Mouse (Mus musculus) cerebellum, postnatal 4 days (tissue): Measurements from ENCODE around the gene Vti1a.

ENCODE experiments used
- DNase-seq, 2 experiments: peaks; one replicate each; pipeline ENCODE4 v3.0.0; 2022; ENCODE audit warnings: low spot score in 2 of 2, mixed read lengths in 1 of 2

Gene Vti1a

GRCm38 (mm10) chr19:55559331-55559730 is 243.2 kb downstream of the Vti1a start:
- DNase-seq = no peak

GRCm38 (mm10) chr19:55560088-55560682 is 244.1 kb downstream of the Vti1a start:
- DNase-seq = no peak

- DNase-seq = no peak
Measured at GRCm38 (mm10) chr19:55561469-55561868, 245.4 kb downstream of the Vti1a start.

DNA sequence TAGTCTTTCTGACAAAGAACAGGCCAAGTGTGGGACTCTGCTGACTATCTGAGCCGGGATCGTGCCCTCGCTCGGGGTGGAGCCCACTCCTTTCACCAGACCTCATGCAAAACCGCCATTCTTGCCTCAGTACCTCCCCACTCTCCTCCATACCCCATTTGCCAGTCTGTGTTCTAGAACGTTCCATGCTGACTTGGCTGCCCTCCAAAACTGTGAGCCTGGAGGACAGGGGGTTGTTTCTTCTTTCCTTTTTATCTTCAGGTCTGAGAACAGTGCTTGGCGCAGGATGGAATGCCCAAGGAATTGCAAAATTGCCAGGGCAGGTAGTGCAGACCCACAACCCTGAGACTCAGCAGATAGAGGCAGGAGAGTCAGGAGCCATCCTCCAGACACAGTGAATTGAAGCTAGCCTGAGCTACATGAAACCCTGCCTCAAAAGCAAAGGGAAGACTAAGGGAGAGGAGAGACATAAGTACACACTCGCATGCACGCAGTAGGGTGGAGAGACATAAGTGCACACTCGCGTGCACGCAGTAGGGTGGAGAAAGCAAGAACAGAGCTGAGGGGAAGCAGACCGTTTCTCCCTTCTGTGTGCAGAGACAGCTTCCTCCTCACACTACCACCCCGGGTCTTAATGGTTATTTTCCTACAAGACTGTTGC is 246.5 kb downstream of the Vti1a start:
- no peak for DNase-seq

DNA sequence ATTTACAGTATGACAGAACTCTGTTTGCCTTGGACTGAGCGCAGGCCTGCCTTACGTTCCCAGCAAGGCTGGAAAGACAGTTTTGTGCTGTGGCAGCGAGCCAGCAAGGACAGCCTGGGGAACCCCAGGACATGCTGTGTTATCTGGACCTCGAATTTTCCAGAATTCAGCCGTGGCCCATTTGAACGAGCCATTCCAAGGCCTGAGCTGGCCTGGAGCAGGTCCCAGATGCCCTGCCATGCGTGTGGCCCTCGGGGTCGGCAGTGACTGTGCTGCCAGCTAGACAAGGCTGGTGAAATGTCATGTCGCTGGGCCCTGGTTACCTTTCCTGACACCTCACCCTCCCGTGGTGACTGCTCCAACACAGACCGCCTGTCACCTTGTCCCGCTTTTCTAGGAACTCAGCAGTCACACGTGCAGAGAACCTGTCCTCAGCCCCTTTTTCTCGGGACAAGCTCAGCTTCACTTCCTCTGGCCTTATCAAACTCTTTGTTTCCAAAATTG is 247.1 kb downstream of the Vti1a start:
- peak in 1 of 2 experiments; percentile 58 for DNase-seq

DNA sequence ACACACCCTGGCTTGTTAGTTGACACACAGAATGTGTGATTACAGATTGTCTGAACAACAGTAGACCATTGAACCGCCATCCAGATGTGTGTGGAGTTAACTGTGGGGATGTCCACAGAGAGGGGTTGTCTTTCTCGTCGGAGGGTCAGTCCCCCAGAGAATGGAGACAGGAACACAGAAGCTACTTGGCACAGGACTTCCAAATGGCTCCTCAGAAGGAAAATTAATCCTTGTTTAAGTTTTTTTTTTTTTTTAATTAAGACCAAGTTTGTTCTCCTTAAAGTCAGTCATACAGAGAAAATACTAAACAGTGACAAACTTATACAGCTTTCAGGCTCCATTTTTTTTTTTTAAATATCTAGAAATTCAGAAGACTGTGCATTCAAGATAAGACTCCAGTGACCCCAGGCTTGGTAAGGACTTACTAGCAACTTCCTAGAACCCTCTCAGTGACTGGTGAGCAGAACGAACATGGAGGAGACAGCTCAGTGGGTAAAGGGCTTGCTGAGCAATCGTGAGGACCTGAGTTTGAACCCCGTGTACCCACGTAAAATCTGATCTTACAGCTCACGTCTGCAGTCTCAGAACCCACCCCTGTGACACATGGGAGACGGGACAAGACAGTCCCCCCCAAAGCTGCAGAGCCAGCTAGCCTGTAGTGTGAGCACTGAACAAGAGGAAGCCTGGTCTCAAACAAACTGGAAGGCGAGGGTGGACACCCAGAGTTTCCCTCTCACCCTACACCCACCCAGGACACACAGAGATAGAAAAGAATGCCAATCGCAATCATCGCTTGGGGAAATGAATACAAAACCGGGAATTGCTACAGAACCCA is 248.2 kb downstream of the Vti1a start:
- DNase-seq = no peak

DNA sequence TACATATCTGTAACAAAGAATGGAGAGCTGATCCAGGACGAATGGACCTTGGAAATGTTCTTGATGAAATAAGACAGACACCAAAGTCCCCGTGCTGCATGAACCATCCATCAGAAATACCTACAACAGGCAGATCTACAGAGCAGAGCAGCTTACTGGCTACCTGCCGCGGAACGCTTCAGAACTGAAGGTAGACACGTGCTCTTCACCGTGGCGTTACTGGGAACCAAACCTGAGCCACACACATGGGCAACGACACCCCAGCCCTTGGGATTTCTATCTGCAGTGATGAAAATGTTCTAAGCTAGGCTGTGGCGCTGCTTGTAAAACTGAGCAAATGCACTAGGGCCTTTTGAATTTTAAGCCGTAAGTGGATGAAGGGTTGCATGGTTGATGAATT is 249.0 kb downstream of the Vti1a start:
- no peak for DNase-seq

- DNase-seq = no peak
Measured at GRCm38 (mm10) chr19:55565523-55566369, 249.7 kb downstream of the Vti1a start.

DNA sequence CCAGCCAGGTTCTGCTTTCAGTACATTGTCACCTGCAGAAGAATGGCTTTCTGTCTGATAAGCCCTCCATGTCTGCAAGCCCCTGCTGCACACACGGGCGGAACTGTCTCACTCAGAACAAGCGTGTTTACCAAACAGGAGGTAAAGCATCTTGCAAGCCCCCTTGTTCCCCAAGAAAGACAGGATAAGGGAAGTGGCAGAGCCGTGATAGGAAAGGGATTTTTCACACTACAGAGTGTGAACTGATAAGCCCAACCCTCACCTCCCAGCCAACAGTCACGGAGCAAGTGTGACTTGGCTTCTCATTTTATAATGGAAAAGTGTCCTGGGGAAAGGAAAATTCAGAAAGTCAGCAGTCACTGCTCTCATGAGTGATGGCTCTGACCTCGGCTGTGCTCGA is 253.0 kb downstream of the Vti1a start:
- DNase-seq = no peak

DNA sequence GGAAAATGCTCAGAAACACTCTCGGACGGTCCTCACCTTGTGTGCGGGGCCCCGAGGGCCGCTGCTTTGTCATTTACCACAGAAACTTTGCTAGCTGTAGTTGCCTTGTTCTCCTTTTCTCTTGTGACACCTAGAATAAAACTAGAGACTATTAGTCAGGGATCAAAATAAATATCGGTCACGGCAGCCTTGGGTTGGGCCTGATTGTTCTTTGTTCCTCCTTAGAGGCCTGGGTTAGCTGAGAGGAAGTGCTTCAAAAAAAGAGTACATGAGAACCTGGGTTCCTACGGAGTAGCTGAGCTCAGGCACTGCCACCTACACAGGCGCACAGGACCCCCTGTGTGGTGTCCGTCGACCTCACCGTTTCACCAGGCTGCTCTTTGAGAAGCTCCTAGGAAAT is 253.8 kb downstream of the Vti1a start:
- peak in 1 of 2 experiments; percentile 11 for DNase-seq

GRCm38 (mm10) chr19:55570520-55571296 is 254.6 kb downstream of the Vti1a start:
- peak in 1 of 2 experiments; percentile 8 for DNase-seq

GRCm38 (mm10) chr19:55571486-55571885 is 255.4 kb downstream of the Vti1a start:
- DNase-seq = peak in 1 of 2 experiments; percentile 7

DNA sequence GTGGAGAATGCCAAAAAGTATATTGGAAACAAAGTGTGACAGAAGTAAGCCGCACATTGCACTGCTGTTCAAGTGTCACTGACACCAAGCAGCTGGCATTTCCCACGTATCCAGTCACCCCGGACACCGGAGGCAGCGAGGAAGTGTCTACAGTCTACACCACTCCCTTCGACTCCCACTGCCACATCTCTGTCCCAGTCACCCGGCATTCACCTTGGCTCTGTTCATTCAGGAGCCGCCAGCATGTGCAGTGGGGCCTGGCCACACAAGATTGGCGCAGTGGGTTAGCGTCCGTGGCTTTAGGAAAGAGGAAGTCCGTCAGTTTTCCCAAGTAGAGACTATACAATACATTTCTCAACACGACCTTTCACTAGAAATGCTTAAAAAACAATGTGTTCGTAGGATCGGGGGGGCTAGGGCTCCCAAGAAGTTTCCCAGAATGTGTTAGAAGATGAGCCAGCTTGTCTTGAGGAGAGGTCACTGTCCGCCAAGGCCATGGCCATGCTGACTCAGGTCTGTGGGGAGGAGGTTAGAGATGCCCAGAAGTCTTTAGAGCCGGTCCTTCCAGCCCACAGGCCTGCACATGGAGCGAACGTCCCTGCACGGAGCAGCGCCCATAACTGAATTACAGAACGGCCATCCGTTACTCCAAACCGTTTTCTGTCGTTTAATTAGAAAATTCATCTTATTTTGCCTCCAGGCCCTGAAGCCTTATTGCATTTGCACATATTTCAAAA is 261.4 kb downstream of the Vti1a start:
- DNase-seq = no peak

DNA sequence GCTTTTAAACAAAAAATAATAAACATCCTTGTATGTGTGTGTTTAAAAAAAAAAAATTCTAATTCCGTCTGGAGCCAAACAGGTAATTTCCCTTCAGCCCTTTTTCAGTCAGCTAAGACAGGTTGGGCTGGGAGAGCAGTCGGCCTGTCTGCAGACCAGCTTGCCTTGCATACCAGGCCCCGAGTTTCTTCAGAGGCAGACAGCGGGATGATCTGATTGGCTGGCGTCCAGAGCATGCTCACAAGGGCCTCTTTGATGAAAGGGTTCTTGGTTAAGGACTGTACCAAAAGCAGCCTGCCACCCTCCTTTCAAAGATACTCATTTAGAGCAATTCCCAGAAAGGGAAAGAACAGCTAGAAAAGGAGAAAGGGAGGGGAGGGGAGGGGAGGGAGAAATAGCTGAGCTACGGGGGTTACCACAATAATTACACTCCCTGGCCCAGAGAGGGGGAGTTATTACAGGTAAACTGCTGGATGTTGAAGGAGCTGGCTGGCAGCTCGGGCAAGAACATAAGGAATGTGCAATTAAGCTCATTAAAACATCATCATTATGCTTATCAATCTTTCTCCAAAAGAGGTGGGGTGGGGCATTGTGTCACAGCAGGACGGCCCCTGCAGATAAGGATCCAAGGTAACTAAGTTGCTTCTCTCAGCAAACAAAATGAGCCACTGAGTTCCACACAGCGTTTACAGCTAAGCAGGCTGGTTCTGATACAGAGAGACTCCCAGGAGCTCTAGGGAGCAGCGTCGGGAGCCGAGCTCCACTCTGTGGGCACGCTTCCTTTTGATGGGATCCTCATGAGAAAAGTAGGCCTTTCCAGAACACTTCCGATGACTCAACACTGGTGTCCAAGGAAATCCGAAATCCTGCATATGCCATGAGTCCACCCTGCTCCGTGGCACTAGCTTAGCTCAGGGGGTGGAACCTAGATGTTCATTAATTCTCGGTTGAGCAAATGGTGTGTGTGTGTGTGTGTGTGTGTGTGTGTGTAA is 262.3 kb downstream of the Vti1a start:
- peak; percentile 47 to 65 for DNase-seq

DNA sequence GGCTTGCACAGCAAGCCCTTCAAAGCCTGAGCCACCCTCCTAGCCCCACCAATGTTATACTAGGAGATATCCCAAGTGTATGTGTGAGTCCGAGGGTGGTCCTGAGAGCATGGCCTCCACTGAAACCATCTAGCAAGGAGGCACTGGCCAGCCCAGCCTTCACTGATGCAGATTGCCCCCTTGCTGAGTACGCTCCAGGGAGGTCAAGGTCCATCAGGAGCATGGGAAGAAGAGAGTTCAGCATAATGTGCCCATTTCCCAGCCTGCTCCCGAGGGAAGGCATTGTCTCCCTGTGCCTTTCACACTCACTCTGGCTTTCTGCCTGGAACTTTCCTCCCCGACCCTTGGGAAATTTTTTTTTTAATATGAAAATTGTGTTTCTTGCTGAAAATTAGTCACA is 263.2 kb downstream of the Vti1a start:
- DNase-seq = no peak

DNA sequence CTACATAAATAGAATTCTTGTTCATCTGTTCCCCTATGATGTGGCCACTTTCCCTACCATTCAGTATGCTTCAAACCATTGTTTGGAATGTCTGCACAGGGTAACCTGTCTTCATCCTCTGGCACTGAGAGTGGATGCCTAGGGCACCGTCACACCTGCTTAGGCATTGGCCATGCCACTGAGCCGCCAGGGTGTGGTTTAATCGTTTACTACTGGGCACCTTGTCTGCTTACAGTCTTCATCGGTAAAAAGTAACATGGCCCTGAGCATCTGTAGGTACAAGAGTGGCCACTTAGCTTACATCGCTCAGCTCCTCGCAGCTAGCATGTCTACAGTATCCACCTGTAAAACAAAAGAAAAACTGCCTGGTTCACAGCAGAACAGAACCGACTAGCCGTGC is 264.1 kb downstream of the Vti1a start:
- no peak for DNase-seq

DNA sequence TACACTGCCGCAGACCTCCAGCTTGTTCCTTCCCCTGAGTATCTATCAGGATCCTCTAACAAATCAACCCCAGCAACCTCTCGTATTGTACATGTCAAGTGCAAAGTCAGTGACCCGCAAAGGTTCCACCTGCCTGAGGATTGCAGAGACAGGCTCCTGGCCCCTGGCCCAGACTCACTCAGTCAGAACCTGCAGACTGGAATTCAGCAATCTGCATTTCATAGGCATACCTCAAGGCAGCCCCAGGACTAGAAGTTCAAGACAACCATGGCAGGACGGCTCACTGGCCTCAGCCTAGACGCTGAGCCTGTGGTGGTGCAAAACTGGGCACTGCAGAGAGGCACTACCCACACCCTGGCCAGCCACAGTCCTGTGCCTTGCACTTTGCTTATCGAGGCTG is 264.6 kb downstream of the Vti1a start:
- DNase-seq = no peak

DNA sequence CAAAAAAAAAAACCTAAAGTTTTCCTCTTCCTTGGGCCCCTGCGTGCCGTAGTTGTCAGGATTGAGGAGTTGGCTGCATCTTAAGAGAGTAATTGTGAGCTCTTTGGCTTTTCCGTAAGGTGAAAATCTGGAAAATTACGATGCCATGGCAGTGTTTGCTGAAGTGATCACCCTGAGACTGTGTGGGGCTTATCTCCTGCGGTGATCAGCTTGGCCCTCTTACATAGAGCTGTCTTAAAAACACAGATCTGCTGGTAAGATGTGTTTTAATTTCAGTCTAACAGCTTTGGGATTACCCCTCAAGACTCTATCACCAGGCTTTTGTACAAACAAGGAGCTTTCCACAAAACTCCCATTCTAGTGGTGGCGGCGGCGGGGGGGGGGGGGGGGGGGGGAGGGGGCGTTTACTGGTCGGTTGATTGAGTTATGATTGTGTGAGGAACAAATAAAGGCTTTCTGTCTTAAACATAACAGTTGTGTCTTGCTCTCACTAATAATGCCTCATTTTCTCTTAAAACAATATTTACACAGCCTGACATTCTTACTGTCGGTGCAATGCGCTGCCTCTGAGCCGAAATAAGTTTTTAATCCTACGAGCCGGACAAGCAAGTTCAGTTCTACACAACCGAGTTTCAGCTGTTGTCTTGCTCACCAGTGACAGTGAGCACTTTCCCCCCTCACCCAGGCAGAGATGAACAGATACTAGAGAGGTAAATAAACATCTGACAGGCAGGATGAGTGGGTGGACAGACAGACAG is 267.0 kb downstream of the Vti1a start:
- DNase-seq = no peak
